Comparison of ENCODE assay signal across 9 mouse cellular contexts in genomic region chr19:15836956-15837714, GRCm38 (mm10).
DNase-seq lines count a peak whose midpoint lies in the region; ATAC-seq and TF ChIP-seq lines count a peak whose summit lies in the region.
"Had no signal": no experiment of that assay in that cellular context is flagged by ENCODE, and none has a peak within 500 bp of the region (broad histone marks: within the 10 kb centered on the region; RNA-seq: fewer than 3 reads in every experiment).

No protein-coding gene starts in this region.

- 18% methylated on average over 7 of the region's 7 CpGs for WGBS in heart, embryonic 16.5 days
- 21% methylated on average over 7 of the region's 7 CpGs for WGBS in heart, adult 2 months
- WGBS in liver, embryonic 14.5 days (ENCODE audit: insufficient replicate concordance) = 5% methylated on average over 7 of the region's 7 CpGs

- no peak for TF ChIP-seq POLR2A in heart, adult 2 months (IDR thresholded peaks at IDR 0.05; ENCODE audit: insufficient read depth, low read depth, low read length)

- H3K9ac ChIP-seq in heart, embryonic 16.5 days (ENCODE audit: low read length) = no peak overlapping the region
- H3K9ac ChIP-seq in heart, adult 2 months (ENCODE audit: low read depth, low read length) = no peak overlapping the region
- no peak overlapping the region for H3K9ac ChIP-seq in liver, embryonic 14.5 days (replicated peaks)
- H3K9ac ChIP-seq: heart, embryonic 15.5 days had no signal

- no peaks in the 10 kb centered on the region for H3K36me3 ChIP-seq in heart, embryonic 16.5 days (ENCODE audit: control insufficient read depth, insufficient read depth)
- H3K36me3 ChIP-seq in heart, adult 2 months (ENCODE audit: control insufficient read depth, insufficient read depth, low read length) = no peaks in the 10 kb centered on the region
- no peaks in the 10 kb centered on the region for H3K36me3 ChIP-seq in liver, embryonic 14.5 days (replicated peaks; ENCODE audit: control insufficient read depth, insufficient read depth, low read depth)
- H3K36me3 ChIP-seq: heart, embryonic 15.5 days had no signal

- no peaks in the 10 kb centered on the region for H3K79me2 ChIP-seq in heart, adult 2 months (replicated peaks; ENCODE audit: control insufficient read depth, insufficient read depth, low read length)

- no peak overlapping the region for H3K4me3 ChIP-seq in heart, embryonic 16.5 days (ENCODE audit: low read length)
- H3K4me3 ChIP-seq in heart, adult 2 months = no peak overlapping the region
- no peak overlapping the region for H3K4me3 ChIP-seq in liver, embryonic 14.5 days (ENCODE audit: insufficient read depth in 1 of 2, low read depth in 2 of 2, low read length in 2 of 2)
- H3K4me3 ChIP-seq: heart, embryonic 15.5 days had no signal

- no peaks in the 10 kb centered on the region for H3K9me3 ChIP-seq in heart, embryonic 16.5 days (replicated peaks; ENCODE audit: control insufficient read depth, low read length)
- H3K9me3 ChIP-seq in liver, embryonic 14.5 days (ENCODE audit: control insufficient read depth, low read length) = no peaks in the 10 kb centered on the region
- H3K9me3 ChIP-seq: heart, embryonic 15.5 days had no signal

- H3K27ac ChIP-seq in heart, embryonic 16.5 days (ENCODE audit: low read length) = no peak overlapping the region
- H3K27ac ChIP-seq in heart, adult 2 months = no peak overlapping the region
- H3K27ac ChIP-seq in liver, embryonic 14.5 days = no peak overlapping the region
- H3K27ac ChIP-seq: heart, embryonic 15.5 days had no signal

- H3K27me3 ChIP-seq in heart, embryonic 16.5 days (ENCODE audit: control insufficient read depth, insufficient read depth, low read length) = no peaks in the 10 kb centered on the region
- 0 out of 2 replicates have a peak, but pooled peaks cover 1% of the 10 kb centered on the region for H3K27me3 ChIP-seq in heart, adult 2 months (ENCODE audit: control insufficient read depth, insufficient read depth, low read length)
- no peaks in the 10 kb centered on the region for H3K27me3 ChIP-seq in liver, embryonic 14.5 days (ENCODE audit: control insufficient read depth, insufficient read depth, low read length)
- H3K27me3 ChIP-seq: heart, embryonic 15.5 days had no signal

- peaks cover 6% of the 10 kb centered on the region; the same call in 1 of the 2 replicates for H3K4me1 ChIP-seq in heart, embryonic 16.5 days (ENCODE audit: control insufficient read depth, insufficient read depth, low read length)
- peaks cover 1% of the 10 kb centered on the region; the same call in 1 of the 2 replicates for H3K4me1 ChIP-seq in heart, adult 2 months (ENCODE audit: control insufficient read depth, insufficient read depth, low read length)
- H3K4me1 ChIP-seq in liver, embryonic 14.5 days (replicated peaks; ENCODE audit: control insufficient read depth in 2 of 2, insufficient read depth in 2 of 2, low read length in 1 of 2) = peaks cover 3 to 10% of the 10 kb centered on the region in 2 experiments; a peak in 3 of 4 replicates

- TF ChIP-seq CTCF in heart, adult 2 months (IDR thresholded peaks at IDR 0.05) = no peak
- TF ChIP-seq CTCF in liver, embryonic 14.5 days (IDR thresholded peaks at IDR 0.05; ENCODE audit: low read depth) = no peak

- no peak for DNase-seq in heart, adult 2 months
- peak; percentile 79 for DNase-seq in A20 (ENCODE audit: low read depth, low spot score)
- DNase-seq in embryo, embryonic 9.5 days (ENCODE audit: extremely low spot score) = peak; percentile 13
- no peak for DNase-seq in liver, embryonic 14.5 days (ENCODE audit: low read depth in 3 of 3, low spot score in 3 of 3)
- DNase-seq in gastrocnemius, postnatal 25 days = no peak
- no peak for DNase-seq in frontal cortex, postnatal 25 days (ENCODE audit: low spot score in 2 of 2)
- DNase-seq in yolk sac, embryonic 10.5 days (ENCODE audit: low spot score) = no peak

- no peak for TF ChIP-seq EP300 in heart, adult 2 months (IDR thresholded peaks at IDR 0.05; ENCODE audit: insufficient read depth, low read depth, low read length)
- TF ChIP-seq EP300 in liver, embryonic 14.5 days (IDR thresholded peaks at IDR 0.05; ENCODE audit: low read depth) = no peak

- intact Hi-C loops in heart, adult 2 months (cut with DNase I) = no loop called here

- H3K4me2 ChIP-seq in heart, embryonic 16.5 days (ENCODE audit: low read depth, low read length) = 0 out of 2 replicates have a peak overlapping the region, but pooled peaks have one; percentile 17
- H3K4me2 ChIP-seq in liver, embryonic 14.5 days (ENCODE audit: low read depth) = peak overlapping the region; percentile 13; the same call in 1 of the 2 replicates
- H3K4me2 ChIP-seq: heart, embryonic 15.5 days had no signal

- ATAC-seq in heart, embryonic 16.5 days (replicated peaks; ENCODE audit: extremely low read depth, insufficient read depth, low FRiP score) = no peak; the same call in 1 of the 2 replicates
- ATAC-seq in liver, embryonic 14.5 days (ENCODE audit: insufficient read depth) = no peak; the same call in 1 of the 2 replicates

Comparison
In these comparisons a context has a peak if more than half of its experiments do, and no peak if none do; other contexts are left out.
1. DNase-seq: peak in A20 (single experiment) and embryo, embryonic 9.5 days (single experiment); none in heart, adult 2 months (0 of 2), liver, embryonic 14.5 days (0 of 3), gastrocnemius, postnatal 25 days (single experiment), frontal cortex, postnatal 25 days (0 of 2) and yolk sac, embryonic 10.5 days (single experiment).